Mouse (Mus musculus): ENCODE measurements at regions not wholly inside any gene's neighbourhood (a gene's known extent, or its start where the extent isn't known, plus 50 kb on each side); places are given as distances from the start of the nearest gene placed in this dataset.

- TF ChIP-seq CTCF (IDR thresholded peaks at IDR 0.05; ENCODE audit: low read depth, low read length) (no peak), TAL1 (conservative IDR thresholded peaks at IDR 0.05; ENCODE audit: low read depth, low read length) (no peak), GATA1 (IDR thresholded peaks at IDR 0.05; ENCODE audit: borderline replicate concordance, low read length) (no peak), GATA2 (IDR thresholded peaks at IDR 0.05; ENCODE audit: borderline replicate concordance, low read depth, low read length) (no peak), POLR2AphosphoS5 (IDR thresholded peaks at IDR 0.05; ENCODE audit: insufficient replicate concordance, low read depth, low read length) (no peak)
- Histone ChIP-seq H3K9me3 (replicated peaks) (no peaks in the 10 kb centered on the region), H3K4me1 (ENCODE audit: insufficient read depth, low read depth, low read length) (no peaks in the 10 kb centered on the region), H3K36me3 (replicated peaks) (no peaks in the 10 kb centered on the region), H3K4me3 (ENCODE audit: low read depth, low read length) (no peak overlapping the region), H3K27me3 (ENCODE audit: insufficient read depth, low read length) (0 out of 2 replicates have a peak, but pooled peaks cover 4% of the 10 kb centered on the region)
- ATAC-seq (ENCODE audit: extremely low read depth, insufficient number of reproducible peaks, low FRiP score, poor library complexity, severe bottlenecking) (no peak), DNase-seq (ENCODE audit: low spot score) (no peak)
Observed at GRCm38 (mm10) chr3:41258291-41258690, 175.4 kb upstream of the Pgrmc2 start.

- H3K36me3 ChIP-seq (replicated peaks): no peaks in the 10 kb centered on the region
- ATAC-seq (ENCODE audit: extremely low read depth, insufficient number of reproducible peaks, low FRiP score, poor library complexity, severe bottlenecking): no peak
Observed at GRCm38 (mm10) chr3:41244960-41245359, 162.1 kb upstream of the Pgrmc2 start.

GRCm38 (mm10) chr3:41241856-41242552 lies 159.2 kb upstream of the Pgrmc2 start:
- Histone ChIP-seq H3K27me3 (ENCODE audit: insufficient read depth, low read length) (no peaks in the 10 kb centered on the region), H3K9me3 (replicated peaks) (no peaks in the 10 kb centered on the region), H3K36me3 (replicated peaks) (no peaks in the 10 kb centered on the region), H3K4me1 (ENCODE audit: insufficient read depth, low read depth, low read length) (no peaks in the 10 kb centered on the region), H3K4me3 (ENCODE audit: low read depth, low read length) (no peak overlapping the region)
- no peak for DNase-seq (ENCODE audit: low spot score)
- TF ChIP-seq GATA1 (IDR thresholded peaks at IDR 0.05; ENCODE audit: borderline replicate concordance, low read length) (no peak), CTCF (IDR thresholded peaks at IDR 0.05; ENCODE audit: low read depth, low read length) (no peak), GATA2 (IDR thresholded peaks at IDR 0.05; ENCODE audit: borderline replicate concordance, low read depth, low read length) (no peak), TAL1 (conservative IDR thresholded peaks at IDR 0.05; ENCODE audit: low read depth, low read length) (no peak)
- no peak for ATAC-seq (ENCODE audit: extremely low read depth, insufficient number of reproducible peaks, low FRiP score, poor library complexity, severe bottlenecking)

More at GRCm38 (mm10) chr3:41244960-41245359, 162.1 kb upstream of the Pgrmc2 start:
- DNase-seq (ENCODE audit: low spot score): no peak
- Histone ChIP-seq H3K9me3 (replicated peaks) (no peaks in the 10 kb centered on the region), H3K27me3 (ENCODE audit: insufficient read depth, low read length) (peaks cover 2% of the 10 kb centered on the region; the same call in 1 of the 2 replicates), H3K4me1 (ENCODE audit: insufficient read depth, low read depth, low read length) (no peaks in the 10 kb centered on the region), H3K4me3 (ENCODE audit: low read depth, low read length) (no peak overlapping the region)
- no peak for TF ChIP-seq GATA1 (IDR thresholded peaks at IDR 0.05; ENCODE audit: borderline replicate concordance, low read length)
- no peak for TF ChIP-seq TAL1 (conservative IDR thresholded peaks at IDR 0.05; ENCODE audit: low read depth, low read length)
- no peak for TF ChIP-seq POLR2AphosphoS5 (IDR thresholded peaks at IDR 0.05; ENCODE audit: insufficient replicate concordance, low read depth, low read length)
- TF ChIP-seq CTCF (IDR thresholded peaks at IDR 0.05; ENCODE audit: low read depth, low read length): no peak
- no peak for TF ChIP-seq GATA2 (IDR thresholded peaks at IDR 0.05; ENCODE audit: borderline replicate concordance, low read depth, low read length)

GRCm38 (mm10) chr3:41239801-41240200 lies 157.0 kb upstream of the Pgrmc2 start:
- no peak for ATAC-seq (ENCODE audit: extremely low read depth, insufficient number of reproducible peaks, low FRiP score, poor library complexity, severe bottlenecking)
- Histone ChIP-seq H3K36me3 (replicated peaks) (no peaks in the 10 kb centered on the region), H3K9me3 (replicated peaks) (no peaks in the 10 kb centered on the region), H3K27me3 (ENCODE audit: insufficient read depth, low read length) (peaks cover 3% of the 10 kb centered on the region; the same call in 1 of the 2 replicates), H3K4me3 (ENCODE audit: low read depth, low read length) (no peak overlapping the region), H3K4me1 (ENCODE audit: insufficient read depth, low read depth, low read length) (no peaks in the 10 kb centered on the region)
- no peak for DNase-seq (ENCODE audit: low spot score)
- TF ChIP-seq GATA2 (IDR thresholded peaks at IDR 0.05; ENCODE audit: borderline replicate concordance, low read depth, low read length) (no peak), TAL1 (conservative IDR thresholded peaks at IDR 0.05; ENCODE audit: low read depth, low read length) (no peak), CTCF (IDR thresholded peaks at IDR 0.05; ENCODE audit: low read depth, low read length) (no peak), GATA1 (IDR thresholded peaks at IDR 0.05; ENCODE audit: borderline replicate concordance, low read length) (no peak)

GRCm38 (mm10) chr3:41239246-41239645 lies 156.4 kb upstream of the Pgrmc2 start:
- no peak for TF ChIP-seq GATA2 (IDR thresholded peaks at IDR 0.05; ENCODE audit: borderline replicate concordance, low read depth, low read length)
- TF ChIP-seq TAL1 (conservative IDR thresholded peaks at IDR 0.05; ENCODE audit: low read depth, low read length): no peak
- TF ChIP-seq CTCF (IDR thresholded peaks at IDR 0.05; ENCODE audit: low read depth, low read length): no peak
- no peak for TF ChIP-seq POLR2AphosphoS5 (IDR thresholded peaks at IDR 0.05; ENCODE audit: insufficient replicate concordance, low read depth, low read length)
- no peak for TF ChIP-seq GATA1 (IDR thresholded peaks at IDR 0.05; ENCODE audit: borderline replicate concordance, low read length)

GRCm38 (mm10) chr3:41238046-41238445 lies 155.2 kb upstream of the Pgrmc2 start:
- ATAC-seq (ENCODE audit: extremely low read depth, insufficient number of reproducible peaks, low FRiP score, poor library complexity, severe bottlenecking): no peak
- Histone ChIP-seq H3K9me3 (replicated peaks) (no peaks in the 10 kb centered on the region), H3K27me3 (ENCODE audit: insufficient read depth, low read length) (peaks cover 5% of the 10 kb centered on the region; the same call in 1 of the 2 replicates), H3K36me3 (replicated peaks) (no peaks in the 10 kb centered on the region), H3K4me1 (ENCODE audit: insufficient read depth, low read depth, low read length) (no peaks in the 10 kb centered on the region), H3K4me3 (ENCODE audit: low read depth, low read length) (no peak overlapping the region)
- TF ChIP-seq CTCF (IDR thresholded peaks at IDR 0.05; ENCODE audit: low read depth, low read length): no peak
- no peak for TF ChIP-seq TAL1 (conservative IDR thresholded peaks at IDR 0.05; ENCODE audit: low read depth, low read length)
- TF ChIP-seq GATA2 (IDR thresholded peaks at IDR 0.05; ENCODE audit: borderline replicate concordance, low read depth, low read length): no peak
- no peak for TF ChIP-seq GATA1 (IDR thresholded peaks at IDR 0.05; ENCODE audit: borderline replicate concordance, low read length)
- no peak for TF ChIP-seq POLR2AphosphoS5 (IDR thresholded peaks at IDR 0.05; ENCODE audit: insufficient replicate concordance, low read depth, low read length)
- DNase-seq (ENCODE audit: low spot score): no peak

More at GRCm38 (mm10) chr3:41239246-41239645, 156.4 kb upstream of the Pgrmc2 start:
- no peaks in the 10 kb centered on the region for H3K36me3 ChIP-seq (replicated peaks)
- H3K9me3 ChIP-seq (replicated peaks): no peaks in the 10 kb centered on the region
- peaks cover 3% of the 10 kb centered on the region; the same call in 1 of the 2 replicates for H3K27me3 ChIP-seq (ENCODE audit: insufficient read depth, low read length)
- H3K4me1 ChIP-seq (ENCODE audit: insufficient read depth, low read depth, low read length): no peaks in the 10 kb centered on the region
- H3K4me3 ChIP-seq (ENCODE audit: low read depth, low read length): no peak overlapping the region
- DNase-seq (ENCODE audit: low spot score) (no peak), ATAC-seq (ENCODE audit: extremely low read depth, insufficient number of reproducible peaks, low FRiP score, poor library complexity, severe bottlenecking) (no peak)
